9 mouse cellular contexts compared by ENCODE assay signal in the genomic region with DNA sequence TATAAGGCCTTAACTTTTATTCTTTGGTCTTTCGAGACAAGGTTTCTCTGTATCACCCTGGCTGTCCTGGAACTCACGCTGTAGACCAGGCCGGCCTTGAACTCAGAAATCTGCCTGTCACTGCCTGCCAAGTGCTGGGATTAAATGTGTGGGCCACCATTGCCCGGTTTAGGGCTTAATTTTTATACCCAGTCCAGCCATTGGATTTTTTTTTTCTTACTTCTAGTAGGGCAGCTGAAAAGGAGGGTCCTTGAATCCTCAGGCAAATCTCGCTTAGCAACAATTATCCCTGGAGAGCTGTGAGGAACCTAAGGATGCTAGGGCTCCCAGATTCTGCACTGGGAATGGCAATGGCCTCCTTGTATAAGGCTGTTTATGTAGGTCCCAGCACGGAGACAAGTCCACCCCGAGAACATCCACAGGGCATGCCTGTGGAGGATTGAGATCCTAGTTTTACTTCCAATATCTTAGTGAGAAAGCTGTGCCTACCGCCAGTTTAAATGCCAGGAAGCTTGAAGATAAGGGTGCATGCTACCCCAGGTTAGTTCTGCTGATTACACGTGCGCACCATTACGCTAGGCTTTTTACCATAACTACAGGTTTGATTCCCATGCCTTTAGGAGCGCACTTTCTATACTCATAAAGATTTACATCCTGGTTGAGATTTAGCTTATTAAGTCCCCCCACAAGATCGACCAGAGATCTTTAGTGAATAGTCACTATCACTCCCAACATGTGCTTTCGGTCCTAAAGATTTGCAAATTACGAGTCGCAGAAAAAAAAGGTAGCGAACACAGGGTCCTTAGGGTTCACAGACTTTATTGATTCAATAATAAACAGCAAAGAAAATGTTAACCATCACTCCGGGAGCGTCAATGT. TPM values are rescaled to one million over a fixed set of nuclear protein-coding genes. Genes with fewer than 3 reads are reported as not detected.
DNase-seq lines count a peak whose midpoint lies in the region; ATAC-seq lines count a peak whose summit lies in the region.
"Had no signal": no experiment of that assay in that cellular context is flagged by ENCODE, and none has a peak within 500 bp of the region (broad histone marks: within the 10 kb centered on the region; RNA-seq: fewer than 3 reads in every experiment).

No protein-coding gene starts in this region.

- H3K27me3 ChIP-seq in erythroblast, embryonic 14.5 days (ENCODE audit: control insufficient read depth): no peaks in the 10 kb centered on the region
- no peaks in the 10 kb centered on the region for H3K27me3 ChIP-seq in liver, embryonic 11.5 days (replicated peaks; ENCODE audit: control insufficient read depth, insufficient read depth, low read length)

- H3K4me1 ChIP-seq in erythroblast, embryonic 14.5 days (ENCODE audit: control insufficient read depth): peaks cover 57% of the 10 kb centered on the region
- H3K4me1 ChIP-seq in liver, embryonic 11.5 days (replicated peaks; ENCODE audit: control insufficient read depth, insufficient read depth, low read length): peaks cover 6% of the 10 kb centered on the region; the same call in 1 of the 2 replicates

- peak overlapping the region; percentile 93 for H3K9ac ChIP-seq in liver, embryonic 11.5 days (ENCODE audit: low read depth, low read length)

- ATAC-seq in CD4-positive, CD25-positive, alpha-beta regulatory T cell, adult 4 months: no peak
- no peak for ATAC-seq in liver, embryonic 11.5 days (replicated peaks; ENCODE audit: low FRiP score)

- peak overlapping the region; percentile 88 for H3K4me2 ChIP-seq in liver, embryonic 11.5 days

- peak overlapping the region; percentile 92 for H3K27ac ChIP-seq in liver, embryonic 11.5 days (ENCODE audit: low read depth, low read length)

- no peaks in the 10 kb centered on the region for H3K9me3 ChIP-seq in erythroblast, embryonic 14.5 days (ENCODE audit: control insufficient read depth, low read length)
- H3K9me3 ChIP-seq in liver, embryonic 11.5 days (ENCODE audit: control insufficient read depth, low read length): no peaks in the 10 kb centered on the region

- H3K36me3 ChIP-seq in erythroblast, embryonic 14.5 days (ENCODE audit: control insufficient read depth): peaks cover 20% of the 10 kb centered on the region
- peaks cover 4% of the 10 kb centered on the region; the same call in 1 of the 2 replicates for H3K36me3 ChIP-seq in liver, embryonic 11.5 days (ENCODE audit: control insufficient read depth, insufficient read depth, low read length)

- DNase-seq in CD4-positive, CD25-positive, alpha-beta regulatory T cell, adult 2 months (ENCODE audit: low read depth, low spot score): peak; percentile 20
- peak; percentile 36 for DNase-seq in 3T3-L1 (ENCODE audit: low read depth, low spot score)
- no peak for DNase-seq in liver, embryonic 11.5 days (ENCODE audit: low spot score)
- no peak for DNase-seq in adrenal gland, adult 18-20 months (ENCODE audit: low spot score in 2 of 2)
- no peak for DNase-seq in urinary bladder, postnatal 36 days (ENCODE audit: low spot score in 2 of 2)
- DNase-seq in left cerebral cortex, adult 8-10 months (ENCODE audit: low spot score in 2 of 2): no peak

- H3K4me3 ChIP-seq in erythroblast, embryonic 14.5 days (replicated peaks): peak overlapping the region; percentile 72
- peak overlapping the region; percentile 73 for H3K4me3 ChIP-seq in liver, embryonic 11.5 days (ENCODE audit: low read depth, low read length)

- WGBS in liver, embryonic 11.5 days: 13% methylated on average over 19 of the region's 19 CpGs

RNA-seq across cellular contexts. Expression of gene 1810009A15Rik, which starts 0.8 kb away (rescaled TPM):
- polyA plus RNA-seq in CD4-positive, CD25-positive, alpha-beta regulatory T cell, adult 4 months (2017; shearing (Covaris generic)): 100 to 1,000 TPM; 102 to 103 TPM
- polyA plus RNA-seq in erythroblast, embryonic 14.5 days (2012): 6.6 and 7.7 TPM in 2 replicates
- polyA plus RNA-seq in liver, embryonic 11.5 days (2014; fragmentation: Nextera tagmentation; extraction: Ambion mirVana): 163 and 171 TPM in 2 replicates
- 10 to 100 TPM; 44.6 to 47.1 TPM for total RNA-seq in adrenal gland, adult 18-20 months (2021)
- total RNA-seq in left cerebral cortex, adult 8-10 months (2022): 10 to 100 TPM; 20.8 to 25.2 (median 21.8) TPM

RNA-seq across cellular contexts. Expression of gene Gm49416, which starts 0.9 kb away (rescaled TPM):
- not detected for polyA plus RNA-seq in CD4-positive, CD25-positive, alpha-beta regulatory T cell, adult 4 months (2017; shearing (Covaris generic))
- polyA plus RNA-seq in erythroblast, embryonic 14.5 days (2012): not detected in 2 replicates
- polyA plus RNA-seq in liver, embryonic 11.5 days (2014; fragmentation: Nextera tagmentation; extraction: Ambion mirVana): not detected in 2 replicates
- 1 to 10 TPM; 3.2 to 9.1 TPM for total RNA-seq in adrenal gland, adult 18-20 months (2021)
- total RNA-seq in left cerebral cortex, adult 8-10 months (2022): 1 to 10 TPM; 1.4 to 5.6 (median 2.6) TPM
- polyA plus RNA-seq: large intestine, adult 2 months had no signal

RNA-seq across cellular contexts. Expression of gene Gm49403, which starts 4.1 kb away (rescaled TPM):
- polyA plus RNA-seq in CD4-positive, CD25-positive, alpha-beta regulatory T cell, adult 4 months (2017; shearing (Covaris generic)): not detected
- not detected in 2 replicates for polyA plus RNA-seq in erythroblast, embryonic 14.5 days (2012)
- polyA plus RNA-seq in liver, embryonic 11.5 days (2014; fragmentation: Nextera tagmentation; extraction: Ambion mirVana): not detected in 2 replicates
- total RNA-seq in adrenal gland, adult 18-20 months (2021): not detected
- total RNA-seq in left cerebral cortex, adult 8-10 months (2022): not detected
- polyA plus RNA-seq: large intestine, adult 2 months had no signal

RNA-seq across cellular contexts. Expression of gene Lbhd1, which starts 4.3 kb away (rescaled TPM):
- polyA plus RNA-seq in CD4-positive, CD25-positive, alpha-beta regulatory T cell, adult 4 months (2017; shearing (Covaris generic)): 10 to 100 TPM; 58.1 to 77.2 TPM
- polyA plus RNA-seq in erythroblast, embryonic 14.5 days (2012): 0.01 and 0.03 TPM in 2 replicates
- polyA plus RNA-seq in liver, embryonic 11.5 days (2014; fragmentation: Nextera tagmentation; extraction: Ambion mirVana): 133 and 147 TPM in 2 replicates
- 1 to 10 TPM; 6.4 to 7.1 TPM for total RNA-seq in adrenal gland, adult 18-20 months (2021)
- total RNA-seq in left cerebral cortex, adult 8-10 months (2022): 1 to 10 TPM; 4.7 to 9.0 (median 6.3) TPM

RNA-seq across cellular contexts. Expression of gene Ints5, which starts 5.0 kb away (rescaled TPM):
- polyA plus RNA-seq in CD4-positive, CD25-positive, alpha-beta regulatory T cell, adult 4 months (2017; shearing (Covaris generic)): 10 to 100 TPM in 1 of 2 experiments, 1 to 10 TPM in 1; 8.7 to 12.2 TPM
- polyA plus RNA-seq in erythroblast, embryonic 14.5 days (2012): 3.1 and 3.7 TPM in 2 replicates
- 47.8 and 52.4 TPM in 2 replicates for polyA plus RNA-seq in liver, embryonic 11.5 days (2014; fragmentation: Nextera tagmentation; extraction: Ambion mirVana)
- total RNA-seq in adrenal gland, adult 18-20 months (2021): 10 to 100 TPM; 23.3 to 23.9 TPM
- total RNA-seq in left cerebral cortex, adult 8-10 months (2022): 10 to 100 TPM; 21.7 to 24.9 (median 22.1) TPM

Comparison
In these comparisons a context has a peak if more than half of its experiments do, and no peak if none do; other contexts are left out.
1. DNase-seq: peak in CD4-positive, CD25-positive, alpha-beta regulatory T cell, adult 2 months (single experiment) and 3T3-L1 (single experiment); none in liver, embryonic 11.5 days (single experiment), adrenal gland, adult 18-20 months (0 of 2), urinary bladder, postnatal 36 days (0 of 2) and left cerebral cortex, adult 8-10 months (0 of 2).
2. RNA of gene 1810009A15Rik, which starts 0.8 kb away (polyA plus RNA-seq): 163 to 171 TPM in liver, embryonic 11.5 days and 102 to 103 TPM in CD4-positive, CD25-positive, alpha-beta regulatory T cell, adult 4 months; 6.6 to 7.7 TPM in erythroblast, embryonic 14.5 days; every median in the first group is over 10 times any median in the second.